Mouse (Mus musculus): ENCODE results near the gene Ift52.

The Ift52 gene

DNA sequence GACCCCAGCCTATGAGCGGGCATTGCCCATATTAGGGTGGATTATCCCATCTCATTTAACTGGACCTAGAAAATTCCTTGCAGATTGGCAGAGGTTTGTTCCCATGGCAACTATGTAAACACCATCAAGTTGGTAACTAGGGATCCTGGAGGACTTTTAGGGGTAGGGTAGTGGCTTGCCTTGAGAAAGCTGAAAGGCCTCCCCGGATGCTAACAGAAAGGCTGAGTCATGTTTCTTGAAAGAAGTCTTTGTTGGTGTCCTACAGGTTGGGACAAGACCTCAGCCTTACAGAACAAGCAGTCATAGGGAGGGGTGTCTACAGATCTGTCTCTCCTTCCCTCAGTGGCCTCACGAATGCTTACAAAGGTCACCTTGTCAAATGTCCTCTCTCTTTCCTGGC lies 58.1 kb downstream of the Ift52 start:
- DNase-seq (ENCODE audit: low spot score in 2 of 2), result no peak

DNA sequence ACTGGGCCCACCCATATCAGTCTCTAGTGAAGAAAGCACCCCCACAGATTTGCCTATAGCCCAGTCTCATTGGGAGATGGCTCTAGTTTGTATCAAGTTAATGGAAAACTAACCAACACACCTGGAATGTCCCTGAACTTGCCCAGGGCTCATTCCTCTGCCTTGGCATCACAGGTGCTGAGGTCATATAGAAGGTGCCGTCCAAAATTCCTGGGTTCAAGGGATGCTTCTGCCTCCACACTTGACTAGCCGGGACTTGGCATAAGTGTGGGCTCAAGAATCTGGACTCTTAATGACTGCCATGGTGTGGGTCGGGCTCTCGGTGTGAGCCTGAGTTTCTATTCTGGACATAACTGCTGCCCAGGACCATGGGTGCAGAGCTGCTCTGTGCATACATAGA lies 61.9 kb downstream of the Ift52 start:
- DNase-seq (ENCODE audit: low spot score in 2 of 2), result no peak

DNA sequence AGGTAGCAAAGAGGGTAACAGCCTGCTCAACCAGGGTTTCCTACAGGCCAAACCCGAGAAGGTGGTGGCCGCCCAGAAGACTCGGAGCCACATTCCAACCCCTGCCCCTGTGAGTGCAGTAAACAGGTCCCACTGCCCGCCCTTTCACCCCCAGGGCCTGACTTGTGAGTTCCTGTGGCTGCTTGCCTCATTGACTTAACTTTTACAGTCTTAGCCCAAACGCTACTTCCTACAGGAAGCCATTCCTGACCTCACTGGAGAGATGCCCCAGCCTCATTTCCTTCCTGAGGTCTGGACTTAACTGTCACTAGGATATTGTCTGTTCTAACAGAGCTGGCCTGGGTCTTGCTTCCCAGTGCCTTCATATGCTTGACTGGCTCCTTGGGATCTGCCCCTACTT lies 65.4 kb downstream of the Ift52 start:
- DNase-seq (ENCODE audit: low spot score in 2 of 2), result no peak

DNA sequence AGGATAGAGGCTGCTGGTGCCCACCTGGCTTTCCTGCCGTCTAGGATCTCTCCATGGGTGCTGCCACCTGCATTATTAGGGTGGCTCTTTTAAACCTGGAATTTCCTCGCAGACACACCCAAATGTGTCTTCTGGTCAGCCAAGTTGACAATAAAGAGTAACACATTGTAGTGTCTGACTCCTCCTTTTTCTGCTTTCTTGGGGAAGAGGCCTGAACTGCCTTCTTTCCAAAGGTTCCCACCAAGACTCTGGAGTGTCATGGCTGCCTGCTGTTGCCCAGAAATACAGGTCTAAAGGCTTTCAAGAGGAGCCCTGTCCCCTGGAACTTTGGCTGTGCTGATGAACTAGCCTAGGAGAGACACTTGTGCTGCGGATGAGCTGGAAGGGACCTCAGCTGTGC lies 67.4 kb downstream of the Ift52 start:
- DNase-seq (ENCODE audit: low spot score in 2 of 2), result no peak

DNA sequence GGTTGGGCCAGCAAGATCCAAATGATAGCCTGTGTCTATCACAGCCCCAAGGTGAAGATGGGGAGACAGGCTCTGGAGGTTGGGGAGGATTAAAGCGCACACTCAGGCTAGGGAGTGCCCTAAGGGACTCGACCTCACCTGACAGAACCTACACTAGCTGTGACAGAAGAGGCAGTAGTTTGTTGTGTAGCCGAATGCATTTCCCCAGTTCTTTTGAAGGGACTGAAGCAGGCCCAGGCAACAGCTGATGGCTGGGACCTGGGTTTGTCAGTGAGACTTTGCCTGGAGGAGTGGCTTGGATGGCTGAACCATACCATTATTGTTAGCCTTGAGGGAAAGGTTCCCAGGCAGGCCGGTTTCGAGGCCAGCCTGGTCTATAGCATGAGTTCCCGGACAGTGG lies 67.9 kb downstream of the Ift52 start:
- no peak for DNase-seq (ENCODE audit: low spot score in 2 of 2)

DNA sequence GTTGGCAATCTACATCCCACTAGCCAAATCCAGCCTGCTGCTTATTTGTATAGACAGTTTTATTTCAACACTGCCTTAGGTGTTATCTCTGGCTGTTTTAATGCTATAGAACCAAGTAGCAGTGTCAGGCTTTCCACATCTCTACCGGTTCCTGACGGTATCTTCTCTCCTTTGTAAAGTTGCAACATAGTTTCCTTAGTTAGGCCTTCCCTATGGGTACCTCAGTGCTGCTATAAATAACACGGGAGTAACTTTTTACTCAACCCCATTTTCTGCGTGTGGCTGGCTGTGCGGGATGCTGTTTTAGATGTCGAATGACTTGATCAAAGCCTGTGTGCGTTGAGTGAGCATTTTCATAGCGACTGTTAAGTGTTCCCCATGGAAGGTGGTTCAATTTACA lies 69.4 kb downstream of the Ift52 start:
- DNase-seq (ENCODE audit: low spot score in 2 of 2), result no peak

DNA sequence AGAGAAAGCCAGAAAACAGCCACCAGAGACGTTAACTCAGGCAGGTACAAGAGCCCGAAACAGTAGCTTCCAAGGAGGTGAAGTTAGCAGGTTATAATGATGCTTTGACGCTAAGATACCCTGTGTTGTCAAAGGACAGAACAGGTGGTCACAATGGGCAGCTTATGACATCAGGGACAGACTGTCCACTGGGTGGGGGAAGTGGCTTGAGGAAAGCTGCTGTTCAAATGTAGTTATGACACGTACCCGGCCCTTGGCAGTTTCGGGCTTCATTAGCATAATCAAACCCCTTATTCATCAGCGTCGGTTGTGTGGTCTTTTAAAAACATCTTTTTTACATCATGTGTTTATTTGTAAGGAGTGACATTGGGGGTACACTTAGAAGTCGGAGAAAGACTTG lies 70.6 kb downstream of the Ift52 start, which contains the start of gene Gtsf1l:
TSS of gene Gtsf1l (minus strand) at position 128 of the 400 bp plus-strand sequence.
- DNase-seq (ENCODE audit: low spot score in 2 of 2), result no peak

DNA sequence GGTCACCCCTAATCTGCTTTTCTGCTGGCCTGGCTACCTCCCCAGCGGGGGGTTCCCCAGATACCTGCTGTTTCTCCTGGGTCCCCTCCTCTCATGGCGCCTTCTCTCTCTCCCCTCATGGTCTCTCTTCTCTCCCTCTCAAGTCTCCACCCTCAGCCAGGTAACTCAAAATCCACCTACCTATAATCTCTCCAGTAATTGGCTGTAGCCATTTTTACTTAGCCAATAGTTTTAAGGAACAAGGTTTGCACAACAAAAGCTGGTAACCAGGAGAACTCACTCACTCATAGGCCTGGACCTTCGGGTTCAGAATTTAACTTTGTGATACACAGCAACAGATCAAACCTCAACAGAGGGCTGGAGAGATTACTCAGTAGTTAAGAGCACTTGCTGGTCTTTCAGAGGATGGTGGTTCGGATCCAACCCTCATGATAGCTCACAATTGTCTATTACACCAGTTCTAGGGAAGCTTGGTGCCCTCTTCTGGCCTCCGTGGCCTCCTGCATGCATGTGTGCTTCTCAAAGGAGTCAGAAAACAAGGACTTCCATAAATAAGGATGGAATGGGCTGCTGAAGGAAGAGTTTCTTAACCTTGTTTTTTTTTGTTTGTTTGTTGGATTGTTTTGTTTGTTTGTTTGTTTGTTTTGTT lies 72.4 kb downstream of the Ift52 start:
- DNase-seq (ENCODE audit: low spot score in 2 of 2), result no peak

DNA sequence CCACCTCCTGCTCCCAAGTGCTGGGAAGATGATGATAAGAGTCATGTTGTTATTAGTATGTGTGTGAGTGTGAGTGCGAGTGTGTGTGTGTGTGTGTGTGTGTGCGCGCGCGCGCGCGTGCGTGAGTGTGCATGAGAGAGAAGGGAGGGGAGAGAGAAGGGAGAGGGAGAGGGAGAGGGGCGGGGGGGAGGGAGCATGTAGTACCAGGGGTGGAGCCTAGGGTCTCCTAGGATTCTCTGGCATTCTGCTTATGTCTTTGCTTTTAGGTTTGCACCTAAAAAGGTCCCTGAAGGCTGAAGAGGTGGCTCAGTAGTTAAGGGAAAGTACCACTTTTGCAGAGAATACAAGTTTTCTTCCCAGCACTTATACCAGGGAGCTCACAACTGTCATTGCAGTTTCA lies 77.8 kb downstream of the Ift52 start:
- no peak for DNase-seq (ENCODE audit: low spot score in 2 of 2)

All from frontal cortex, postnatal 25 days (tissue).